Mouse (Mus musculus): Measurements from ENCODE around the gene Zfp316. TPM values are rescaled to one million over a fixed set of nuclear protein-coding genes. Genes with fewer than 3 reads are reported as not detected.

Gene Zfp316
- 1.4 TPM for polyA plus RNA-seq (2015; fragmentation: Illumina TruSeq; extraction: RNeasy Lipid Tissue Mini Kit (QIAGEN cat#74804); ENCODE audit: insufficient read depth, low replicate concordance)

DNA sequence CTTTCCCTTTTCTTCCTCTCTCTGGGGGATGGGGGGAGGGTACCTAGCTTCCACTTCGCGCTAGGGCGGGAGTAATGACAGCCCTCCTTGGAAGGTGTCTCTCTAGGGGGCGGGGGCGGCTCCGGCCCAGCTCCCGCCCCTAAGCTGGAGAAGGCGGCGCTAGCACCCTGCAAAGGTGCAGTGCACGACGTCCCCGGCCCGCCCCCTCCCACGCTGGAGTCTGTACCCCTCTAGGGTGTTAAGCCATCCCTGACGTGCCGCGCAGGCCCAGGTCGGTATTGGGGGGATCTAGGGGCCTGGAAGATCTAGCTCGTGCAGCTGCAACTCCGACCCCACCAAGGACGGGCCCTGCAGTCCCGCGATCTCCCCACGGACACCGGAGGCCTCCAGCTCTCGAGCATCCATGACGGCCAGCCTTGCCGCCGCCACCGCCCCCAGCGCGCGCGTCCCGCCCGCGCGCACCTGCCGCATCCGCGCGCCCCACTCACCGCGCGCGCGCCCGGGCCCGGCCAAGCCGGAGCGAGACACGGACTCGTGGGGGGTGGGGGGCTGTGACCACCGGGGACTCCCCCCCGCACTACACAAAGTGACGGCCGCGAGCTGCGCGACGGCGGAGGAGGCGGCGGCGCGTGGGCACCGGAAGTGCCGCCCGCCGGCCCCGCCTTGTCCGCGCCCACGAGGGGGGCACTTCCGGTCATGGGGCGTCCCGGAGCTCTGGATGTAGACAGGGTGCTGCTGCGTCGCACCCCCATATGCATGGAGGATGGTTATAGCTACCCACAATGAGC is at the start of gene Zfp316:
TSS of gene Zfp316 (minus strand) at position 660 of the 788 bp plus-strand sequence.

DNA sequence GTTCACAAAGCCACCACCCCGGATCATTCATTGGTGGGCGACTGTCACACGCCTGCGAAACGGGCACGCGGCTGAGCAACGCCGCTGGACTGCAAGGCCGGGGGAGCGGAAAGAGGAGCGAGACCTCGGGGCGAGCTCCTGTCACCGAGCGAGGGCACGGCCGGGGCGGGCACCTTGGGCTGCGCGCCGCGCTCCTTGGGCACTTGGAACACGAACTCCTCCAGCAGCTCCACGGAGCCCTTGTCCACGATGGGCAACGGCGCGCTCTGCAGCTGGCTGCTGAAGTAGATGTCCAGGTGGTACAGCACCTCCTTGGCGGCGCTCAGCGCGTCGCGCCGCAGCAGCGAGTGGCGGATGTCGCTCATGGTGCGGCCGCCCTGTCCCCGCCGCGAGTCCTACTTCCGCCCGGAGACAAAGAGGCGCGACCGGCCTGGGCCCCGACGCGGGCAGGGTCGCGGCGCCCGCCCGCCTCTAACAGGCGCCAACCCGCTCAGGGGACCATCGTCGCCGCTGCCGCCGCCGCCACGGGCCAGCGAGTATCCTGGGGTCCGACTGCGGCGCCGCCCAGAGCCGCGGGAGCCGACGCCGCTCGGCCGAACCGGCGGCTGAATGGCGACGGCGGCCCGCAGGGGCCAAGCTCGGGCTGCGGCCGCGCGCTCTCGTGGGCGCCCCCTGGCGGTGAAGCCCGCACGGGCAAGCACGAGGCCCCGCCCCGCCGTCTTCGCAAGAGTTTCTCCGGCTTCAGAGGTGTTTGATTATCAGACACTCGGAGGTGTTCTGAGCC is 45.1 kb upstream of the Zfp316 start, which contains the start of gene E130309D02Rik:
TSS of gene E130309D02Rik (minus strand) at position 631 of the 784 bp plus-strand sequence.

DNA sequence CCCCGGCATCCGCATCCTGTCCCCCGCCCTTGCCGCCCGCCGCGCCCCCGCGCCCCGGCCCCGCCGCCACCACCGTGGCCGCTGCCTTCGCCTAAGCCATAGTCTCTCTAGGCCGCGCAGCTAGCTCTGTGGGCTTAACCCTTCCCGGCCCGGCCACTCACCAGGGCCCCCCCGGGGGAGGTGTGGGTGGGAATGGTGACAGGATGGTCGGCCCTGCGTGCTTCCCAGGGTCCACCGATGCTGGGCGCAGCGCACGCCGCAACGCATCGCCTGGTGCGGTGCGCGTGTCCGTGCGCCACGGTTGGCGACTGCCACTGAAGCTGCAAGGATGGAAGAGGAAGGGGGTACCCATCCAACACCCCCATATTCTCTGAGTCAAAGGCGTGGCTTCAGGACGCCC is 23.6 kb upstream of the Zfp316 start, which contains the start of gene Zfp853:
TSS of gene Zfp853 (minus strand) at position 220 of the 400 bp plus-strand sequence.

DNA sequence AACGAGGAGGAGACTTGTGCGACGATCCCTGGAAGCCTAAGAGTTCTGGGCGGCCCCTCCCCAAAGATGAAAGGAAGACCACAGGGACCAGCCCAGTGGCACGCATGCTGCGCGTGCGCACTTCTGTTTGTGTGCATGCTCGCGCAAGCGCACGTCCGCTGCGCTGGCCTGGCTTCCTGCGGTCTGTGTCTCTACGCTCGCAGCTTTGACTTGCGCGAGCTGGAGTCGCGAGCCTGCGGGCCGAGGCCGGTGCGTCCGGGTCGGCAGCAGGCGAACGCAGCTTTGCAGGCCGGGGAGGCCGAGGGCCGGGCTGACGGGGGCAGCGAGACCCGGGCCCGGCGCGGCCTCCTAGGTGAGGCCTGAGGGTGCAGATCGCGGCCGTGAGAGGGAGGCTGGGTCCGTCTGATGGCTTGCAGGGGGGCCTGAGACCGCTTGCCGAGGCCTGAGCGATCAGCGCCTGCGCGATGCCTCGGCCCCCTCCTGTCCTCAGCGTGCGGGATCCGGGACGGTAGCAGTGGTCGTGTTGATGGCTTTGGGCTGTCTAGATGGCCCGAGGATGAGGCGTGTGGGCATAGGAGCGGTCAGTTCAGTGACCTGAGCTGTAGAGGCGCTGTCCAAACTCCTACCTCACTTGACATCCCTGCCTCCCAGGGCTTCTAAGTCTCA is 34.7 kb downstream of the Zfp316 start, which contains the start of gene Zfp12:
TSS of gene Zfp12 (plus strand) at position 136 of the 666 bp plus-strand sequence.

DNA sequence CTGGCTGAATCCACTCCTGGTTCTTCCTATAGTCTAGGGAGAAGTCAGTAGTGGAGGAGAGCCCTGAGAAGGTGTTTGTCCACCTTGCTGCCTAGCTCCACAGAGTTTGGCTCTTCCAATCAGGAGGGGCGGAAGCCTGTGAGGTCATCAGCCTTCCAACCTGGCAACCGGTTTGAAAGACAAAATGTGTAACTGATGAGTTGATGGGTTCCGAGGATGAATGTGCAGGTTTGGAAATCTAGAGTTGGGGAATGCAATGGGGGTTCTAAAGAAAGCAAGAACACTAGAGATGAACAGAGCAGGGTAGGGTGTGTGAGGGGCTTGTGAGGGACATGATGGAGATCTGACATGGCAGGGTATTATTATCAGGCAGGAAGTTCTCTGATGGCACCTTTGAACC is 43.0 kb downstream of the Zfp316 start, which contains the start of gene Spdye4a:
TSS of gene Spdye4a (minus strand) at position 101 of the 400 bp plus-strand sequence.

Other genes starting within 250 kb of the Zfp316 start
- 36.7 TPM for gene Rnf216, start 157.0 kb downstream of the Zfp316 start, polyA plus RNA-seq (2015; fragmentation: Illumina TruSeq; extraction: RNeasy Lipid Tissue Mini Kit (QIAGEN cat#74804); ENCODE audit: insufficient read depth, low replicate concordance)
- not detected for gene Olfr718-ps1, start 122.4 kb downstream of the Zfp316 start, polyA plus RNA-seq (2015; fragmentation: Illumina TruSeq; extraction: RNeasy Lipid Tissue Mini Kit (QIAGEN cat#74804); ENCODE audit: insufficient read depth, low replicate concordance)
- gene Rbak, start 89.2 kb downstream of the Zfp316 start, polyA plus RNA-seq (2015; fragmentation: Illumina TruSeq; extraction: RNeasy Lipid Tissue Mini Kit (QIAGEN cat#74804); ENCODE audit: insufficient read depth, low replicate concordance), result 21.2 TPM
- gene Spdye4b, start 89.0 kb downstream of the Zfp316 start, polyA plus RNA-seq (2015; fragmentation: Illumina TruSeq; extraction: RNeasy Lipid Tissue Mini Kit (QIAGEN cat#74804); ENCODE audit: insufficient read depth, low replicate concordance), result not detected
- gene Spdye4a, start 43.1 kb downstream of the Zfp316 start, polyA plus RNA-seq (2015; fragmentation: Illumina TruSeq; extraction: RNeasy Lipid Tissue Mini Kit (QIAGEN cat#74804); ENCODE audit: insufficient read depth, low replicate concordance), result not detected
- gene Zfp12, start 34.9 kb downstream of the Zfp316 start, polyA plus RNA-seq (2015; fragmentation: Illumina TruSeq; extraction: RNeasy Lipid Tissue Mini Kit (QIAGEN cat#74804); ENCODE audit: insufficient read depth, low replicate concordance), result 25.4 TPM
- 0.12 TPM for gene Zfp853, start 23.6 kb upstream of the Zfp316 start, polyA plus RNA-seq (2015; fragmentation: Illumina TruSeq; extraction: RNeasy Lipid Tissue Mini Kit (QIAGEN cat#74804); ENCODE audit: insufficient read depth, low replicate concordance)
- gene E130309D02Rik, start 45.3 kb upstream of the Zfp316 start, polyA plus RNA-seq (2015; fragmentation: Illumina TruSeq; extraction: RNeasy Lipid Tissue Mini Kit (QIAGEN cat#74804); ENCODE audit: insufficient read depth, low replicate concordance), result 8.1 TPM
- 35.6 TPM for gene Zdhhc4, start 59.2 kb upstream of the Zfp316 start, polyA plus RNA-seq (2015; fragmentation: Illumina TruSeq; extraction: RNeasy Lipid Tissue Mini Kit (QIAGEN cat#74804); ENCODE audit: insufficient read depth, low replicate concordance)
- gene Grid2ip, start 87.3 kb upstream of the Zfp316 start, polyA plus RNA-seq (2015; fragmentation: Illumina TruSeq; extraction: RNeasy Lipid Tissue Mini Kit (QIAGEN cat#74804); ENCODE audit: insufficient read depth, low replicate concordance), result not detected
- 35.0 TPM for gene Kdelr2, start 133.8 kb upstream of the Zfp316 start, polyA plus RNA-seq (2015; fragmentation: Illumina TruSeq; extraction: RNeasy Lipid Tissue Mini Kit (QIAGEN cat#74804); ENCODE audit: insufficient read depth, low replicate concordance)
- 10.4 TPM for gene Daglb, start 194.6 kb upstream of the Zfp316 start, polyA plus RNA-seq (2015; fragmentation: Illumina TruSeq; extraction: RNeasy Lipid Tissue Mini Kit (QIAGEN cat#74804); ENCODE audit: insufficient read depth, low replicate concordance)